Mouse (Mus musculus) heart, embryonic 16.5 days (tissue): ENCODE data around the gene Tmtc2. TPM values are rescaled to one million over a fixed set of nuclear protein-coding genes. Genes with fewer than 3 reads are reported as not detected.

Experiments used
- ATAC-seq: fragments of 200-750 bp; cut with Nextera tagmentation; replicated peaks from 2 replicates; pipeline ENCODE4 v1.8.0; 2017; ENCODE audit warnings: moderate number of reproducible peaks; ENCODE audit not compliant: insufficient read depth, low FRiP score; ENCODE audit errors: extremely low read depth
- H3K27ac ChIP-seq: fragments of 300-500 bp; sonication (generic); 2 replicates; pipeline ENCODE4 v1.5.1; 2014; ENCODE audit warnings: mild to moderate bottlenecking, low read length, control low read depth, moderate library complexity
- H3K27me3 ChIP-seq: fragments of 300-500 bp; sonication (generic); 2 replicates; pipeline ENCODE4 v1.6.1; 2014; ENCODE audit warnings: low read length, mixed read lengths; ENCODE audit not compliant: control insufficient read depth, insufficient read depth
- H3K36me3 ChIP-seq: fragments of 300-500 bp; sonication (generic); 2 replicates; pipeline ENCODE4 v1.6.1; 2014; ENCODE audit not compliant: control insufficient read depth, insufficient read depth
- H3K4me1 ChIP-seq: fragments of 300-500 bp; sonication (generic); 2 replicates; pipeline ENCODE4 v1.6.1; 2014; ENCODE audit warnings: low read length, mixed read lengths; ENCODE audit not compliant: control insufficient read depth, insufficient read depth
- H3K4me2 ChIP-seq: fragments of 300-500 bp; sonication (generic); 2 replicates; pipeline ENCODE4 v1.6.1; 2014; ENCODE audit warnings: low read depth, mild to moderate bottlenecking, control low read depth, low read length
- H3K4me3 ChIP-seq: fragments of 300-500 bp; sonication (generic); 2 replicates; pipeline ENCODE4 v1.5.1; 2014; ENCODE audit warnings: mild to moderate bottlenecking, control low read depth, low read length
- H3K9ac ChIP-seq: fragments of 300-500 bp; sonication (generic); 2 replicates; pipeline ENCODE4 v1.6.1; 2014; ENCODE audit warnings: low read length, control low read depth
- H3K9me3 ChIP-seq: fragments of 300-500 bp; sonication (generic); replicated peaks from 2 replicates; pipeline ENCODE4 v1.6.1; 2016; ENCODE audit warnings: low read length; ENCODE audit not compliant: control insufficient read depth
- WGBS: fragments of 180-500 bp; shearing (Covaris S2); extraction: QIAGEN DNeasy Blood & Tissue Kit; methylation state at CpG from one replicate; pipeline ENCODE4 v1.1.7; 2014; 5-methylcytosine and 5-hydroxymethylcytosine counted together
- polyA plus RNA-seq: library from polyadenylated mRNA; unstranded; fragments of >200 nt; fragmentation: Nextera tagmentation; extraction: Ambion mirVana; gene quantifications from 2 replicates; pipeline ENCODE4 v1.2.1, GENCODE M21; 2015

The Tmtc2 gene
- polyA plus RNA-seq, 1 experiment from 2014 or later = 2.1 TPM

DNA sequence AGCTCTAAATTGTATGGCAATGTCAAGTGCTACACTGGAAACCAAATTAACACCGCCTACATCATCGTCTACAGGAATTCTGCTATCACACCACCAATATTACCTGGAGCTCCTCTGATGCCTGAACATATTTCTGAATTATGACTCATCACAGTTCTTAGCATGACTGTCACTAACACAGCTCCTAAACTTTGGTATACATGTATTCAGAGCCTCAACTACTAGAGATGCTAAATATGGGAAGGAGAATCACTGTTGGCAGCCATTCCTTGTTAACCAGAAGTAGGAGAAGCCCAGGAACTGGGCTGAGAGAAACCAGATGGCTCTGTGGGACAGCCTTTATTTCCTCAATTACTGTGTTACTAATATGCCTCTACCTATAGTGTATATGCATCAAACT is 382.2 kb downstream of the Tmtc2 start:
- WGBS = 78% methylated on average over 2 of the region's 2 CpGs
- Histone ChIP-seq H3K27ac (no peak overlapping the region), H3K36me3 (no peaks in the 10 kb centered on the region), H3K9me3 (no peaks in the 10 kb centered on the region), H3K4me3 (no peak overlapping the region), H3K4me2 (no peak overlapping the region), H3K9ac (no peak overlapping the region), H3K4me1 (peaks cover 9% of the 10 kb centered on the region), H3K27me3 (no peaks in the 10 kb centered on the region)
- no peak for ATAC-seq

DNA sequence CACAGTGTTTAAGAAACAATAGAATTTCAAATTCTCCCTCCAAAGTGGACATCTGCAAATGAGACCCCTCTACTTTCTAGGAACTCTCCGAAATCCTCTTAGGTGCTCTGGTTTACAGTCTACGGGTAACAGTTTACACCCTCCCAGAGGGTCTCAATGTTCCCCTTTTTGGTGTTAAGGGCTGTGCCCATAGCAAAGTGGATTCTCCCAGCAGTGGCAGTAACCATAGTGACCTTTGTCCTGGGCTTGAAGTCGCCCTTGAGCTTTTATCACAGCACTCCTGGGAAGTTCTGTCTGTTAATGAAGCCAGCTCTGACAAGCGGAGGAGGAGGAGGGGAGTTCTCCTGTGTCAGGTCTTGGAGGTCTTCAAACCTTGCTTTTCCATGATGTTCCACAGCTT is 384.5 kb downstream of the Tmtc2 start:
- Histone ChIP-seq H3K4me2 (no peak overlapping the region), H3K9ac (no peak overlapping the region), H3K36me3 (no peaks in the 10 kb centered on the region), H3K4me1 (peaks cover 9% of the 10 kb centered on the region), H3K9me3 (no peaks in the 10 kb centered on the region), H3K4me3 (no peak overlapping the region), H3K27me3 (no peaks in the 10 kb centered on the region), H3K27ac (no peak overlapping the region)
- no peak for ATAC-seq
- 62% methylated on average over 4 of the region's 4 CpGs for WGBS

GRCm38 (mm10) chr10:105186636-105187035 is 387.6 kb downstream of the Tmtc2 start:
- H3K4me1 ChIP-seq = peaks cover 9% of the 10 kb centered on the region
- no peak overlapping the region for H3K9ac ChIP-seq
- WGBS = 67% methylated on average over 5 of the region's 5 CpGs
- H3K9me3 ChIP-seq = no peaks in the 10 kb centered on the region
- H3K4me2 ChIP-seq = no peak overlapping the region
- no peak for ATAC-seq
- H3K27me3 ChIP-seq = no peaks in the 10 kb centered on the region
- no peak overlapping the region for H3K4me3 ChIP-seq
- no peaks in the 10 kb centered on the region for H3K36me3 ChIP-seq
- H3K27ac ChIP-seq = no peak overlapping the region

- no peak for ATAC-seq
- Histone ChIP-seq H3K4me2 (no peak overlapping the region), H3K9ac (no peak overlapping the region), H3K4me1 (no peaks in the 10 kb centered on the region), H3K9me3 (no peaks in the 10 kb centered on the region), H3K36me3 (no peaks in the 10 kb centered on the region), H3K4me3 (no peak overlapping the region), H3K27ac (no peak overlapping the region), H3K27me3 (no peaks in the 10 kb centered on the region)
- 75% methylated on average over 5 of the region's 5 CpGs for WGBS
Observed at GRCm38 (mm10) chr10:105168443-105169102, 405.7 kb downstream of the Tmtc2 start.

GRCm38 (mm10) chr10:105165291-105165690 is 409.0 kb downstream of the Tmtc2 start:
- Histone ChIP-seq H3K4me1 (no peaks in the 10 kb centered on the region), H3K9ac (no peak overlapping the region), H3K9me3 (no peaks in the 10 kb centered on the region), H3K4me2 (no peak overlapping the region), H3K27ac (no peak overlapping the region), H3K27me3 (no peaks in the 10 kb centered on the region), H3K36me3 (no peaks in the 10 kb centered on the region), H3K4me3 (no peak overlapping the region)
- WGBS = 76% methylated on average over 5 of the region's 5 CpGs
- no peak for ATAC-seq

GRCm38 (mm10) chr10:105153789-105154188 is 420.5 kb downstream of the Tmtc2 start:
- ATAC-seq = no peak
- Histone ChIP-seq H3K9ac (no peak overlapping the region), H3K9me3 (no peaks in the 10 kb centered on the region), H3K27ac (no peak overlapping the region), H3K27me3 (no peaks in the 10 kb centered on the region), H3K4me3 (no peak overlapping the region), H3K4me2 (no peak overlapping the region), H3K4me1 (no peaks in the 10 kb centered on the region), H3K36me3 (no peaks in the 10 kb centered on the region)

- WGBS = 57% methylated on average over 4 of the region's 4 CpGs
- no peak for ATAC-seq
- Histone ChIP-seq H3K27ac (no peak overlapping the region), H3K36me3 (no peaks in the 10 kb centered on the region), H3K4me2 (no peak overlapping the region), H3K4me1 (no peaks in the 10 kb centered on the region), H3K9ac (no peak overlapping the region), H3K27me3 (no peaks in the 10 kb centered on the region), H3K9me3 (no peaks in the 10 kb centered on the region), H3K4me3 (no peak overlapping the region)
Observed at GRCm38 (mm10) chr10:105144382-105144781, 429.9 kb downstream of the Tmtc2 start.

DNA sequence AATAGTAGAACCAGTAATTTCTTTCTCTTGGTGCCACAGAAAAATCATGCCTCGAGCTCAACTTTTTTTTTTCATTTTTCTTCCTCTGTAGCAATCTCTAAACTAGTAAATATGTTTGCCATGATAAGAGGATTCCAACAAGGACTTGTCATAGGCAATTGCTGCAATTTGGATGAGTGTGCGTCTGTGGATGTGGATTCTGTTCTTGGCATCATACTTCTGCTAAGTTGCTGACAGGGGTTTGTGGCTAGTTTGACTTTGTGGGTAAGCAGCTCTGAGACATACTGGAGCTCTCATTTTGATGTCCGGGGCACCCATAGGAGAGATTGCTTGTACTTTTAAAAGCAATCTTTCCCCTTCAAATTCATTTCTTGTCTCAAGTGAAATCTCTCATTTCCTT is 432.1 kb downstream of the Tmtc2 start:
- no peaks in the 10 kb centered on the region for H3K9me3 ChIP-seq
- ATAC-seq = no peak
- 63% methylated on average over 3 of the region's 3 CpGs for WGBS
- H3K36me3 ChIP-seq = no peaks in the 10 kb centered on the region
- H3K9ac ChIP-seq = no peak overlapping the region
- no peak overlapping the region for H3K27ac ChIP-seq
- H3K4me1 ChIP-seq = no peaks in the 10 kb centered on the region
- H3K4me3 ChIP-seq = no peak overlapping the region
- H3K27me3 ChIP-seq = no peaks in the 10 kb centered on the region
- no peak overlapping the region for H3K4me2 ChIP-seq
